ENCODE assay signal across 21 mouse cellular contexts in genomic region chr13:109268659-109269322, GRCm38 (mm10).
DNase-seq lines count a peak whose midpoint lies in the region; ATAC-seq and TF ChIP-seq lines count a peak whose summit lies in the region.
"Had no signal": no experiment of that assay in that cellular context is flagged by ENCODE, and none has a peak within 500 bp of the region (broad histone marks: within the 10 kb centered on the region; RNA-seq: fewer than 3 reads in every experiment).

No protein-coding gene starts in this region.

- no peak for TF ChIP-seq POLR2A in embryonic fibroblast, embryonic 13.5 days (IDR thresholded peaks at IDR 0.05; ENCODE audit: low read depth, low read length)
- no peak for TF ChIP-seq POLR2A in small intestine, adult 2 months (IDR thresholded peaks at IDR 0.05; ENCODE audit: low read depth, low read length)

- H3K27me3 ChIP-seq in intestine, embryonic 15.5 days (replicated peaks), result no peaks in the 10 kb centered on the region
- H3K27me3 ChIP-seq in intestine, postnatal 0 days (replicated peaks; ENCODE audit: control insufficient read depth, insufficient read depth, low read length), result no peaks in the 10 kb centered on the region
- no peaks in the 10 kb centered on the region for H3K27me3 ChIP-seq in small intestine, adult 2 months (ENCODE audit: control insufficient read depth, insufficient read depth, low read length)
- no peaks in the 10 kb centered on the region for H3K27me3 ChIP-seq in hindbrain, embryonic 16.5 days (replicated peaks; ENCODE audit: control insufficient read depth, insufficient read depth, low read length)
- H3K27me3 ChIP-seq: embryonic facial prominence, embryonic 13.5 days; embryonic facial prominence, embryonic 15.5 days; forebrain, embryonic 13.5 days; forebrain, embryonic 15.5 days; Patski had no signal

- H3K4me1 ChIP-seq in embryonic fibroblast, embryonic 13.5 days (ENCODE audit: control insufficient read depth, insufficient read depth, low read length), result peaks cover 4% of the 10 kb centered on the region; the same call in 1 of the 2 replicates
- no peaks in the 10 kb centered on the region for H3K4me1 ChIP-seq in intestine, embryonic 15.5 days (replicated peaks)
- H3K4me1 ChIP-seq in intestine, postnatal 0 days (replicated peaks; ENCODE audit: control insufficient read depth, insufficient read depth, low read length), result no peaks in the 10 kb centered on the region
- H3K4me1 ChIP-seq in small intestine, adult 2 months (ENCODE audit: control insufficient read depth, insufficient read depth, insufficient read length, low read length), result no peaks in the 10 kb centered on the region
- no peaks in the 10 kb centered on the region for H3K4me1 ChIP-seq in hindbrain, embryonic 16.5 days (ENCODE audit: control insufficient read depth, insufficient read depth, low read depth, low read length)
- H3K4me1 ChIP-seq: embryonic facial prominence, embryonic 15.5 days; forebrain, embryonic 13.5 days; forebrain, embryonic 15.5 days had no signal

- H3K27ac ChIP-seq in embryonic fibroblast, embryonic 13.5 days (ENCODE audit: insufficient read depth, low read length), result 0 out of 2 replicates have a peak overlapping the region, but pooled peaks have one; percentile 6
- H3K27ac ChIP-seq in intestine, embryonic 15.5 days, result no peak overlapping the region
- peak overlapping the region; percentile 61 for H3K27ac ChIP-seq in intestine, postnatal 0 days (ENCODE audit: low read depth, low read length)
- peak overlapping the region; percentile 89 for H3K27ac ChIP-seq in small intestine, adult 2 months (ENCODE audit: insufficient read depth, low read depth, low read length)
- H3K27ac ChIP-seq in hindbrain, embryonic 16.5 days (ENCODE audit: low read depth, low read length), result no peak overlapping the region
- H3K27ac ChIP-seq: embryonic facial prominence, embryonic 13.5 days; embryonic facial prominence, embryonic 15.5 days; forebrain, embryonic 13.5 days; forebrain, embryonic 15.5 days had no signal

- 81% methylated on average over 4 of the region's 4 CpGs for WGBS in intestine, embryonic 15.5 days
- 51% methylated on average over 4 of the region's 4 CpGs for WGBS in intestine, postnatal 0 days
- WGBS in small intestine, adult 2 months, result 47% methylated on average over 4 of the region's 4 CpGs
- 90% methylated on average over 4 of the region's 4 CpGs for WGBS in hindbrain, embryonic 16.5 days

- peak; percentile 91 for ATAC-seq in intestine, embryonic 15.5 days
- ATAC-seq in intestine, postnatal 0 days, result peak; percentile 87
- ATAC-seq in hindbrain, embryonic 16.5 days, result no peak
- ATAC-seq: activated CD4-positive, CD25-positive, alpha-beta regulatory T cell, adult 4 months; forebrain, embryonic 13.5 days; forebrain, embryonic 15.5 days; Patski had no signal

- no peaks in the 10 kb centered on the region for H3K9me3 ChIP-seq in intestine, embryonic 15.5 days
- no peaks in the 10 kb centered on the region for H3K9me3 ChIP-seq in intestine, postnatal 0 days (ENCODE audit: control insufficient read depth)
- no peaks in the 10 kb centered on the region for H3K9me3 ChIP-seq in hindbrain, embryonic 16.5 days (ENCODE audit: control insufficient read depth, low read length)
- H3K9me3 ChIP-seq: embryonic facial prominence, embryonic 13.5 days; embryonic facial prominence, embryonic 15.5 days; forebrain, embryonic 13.5 days; forebrain, embryonic 15.5 days had no signal

- no peak overlapping the region for H3K4me3 ChIP-seq in embryonic fibroblast, embryonic 13.5 days (ENCODE audit: insufficient read depth, low read length)
- H3K4me3 ChIP-seq in intestine, embryonic 15.5 days (replicated peaks), result no peak overlapping the region
- no peak overlapping the region for H3K4me3 ChIP-seq in intestine, postnatal 0 days (ENCODE audit: low read depth, low read length)
- H3K4me3 ChIP-seq in small intestine, adult 2 months (ENCODE audit: low read depth, low read length), result no peak overlapping the region
- H3K4me3 ChIP-seq in hindbrain, embryonic 16.5 days (ENCODE audit: low read length), result no peak overlapping the region
- H3K4me3 ChIP-seq: embryonic facial prominence, embryonic 13.5 days; embryonic facial prominence, embryonic 15.5 days; forebrain, embryonic 13.5 days; forebrain, embryonic 15.5 days had no signal

- no peak overlapping the region for H3K9ac ChIP-seq in intestine, embryonic 15.5 days
- H3K9ac ChIP-seq in intestine, postnatal 0 days (ENCODE audit: low read depth, low read length), result no peak overlapping the region
- H3K9ac ChIP-seq in hindbrain, embryonic 16.5 days (ENCODE audit: low read depth, low read length), result no peak overlapping the region
- H3K9ac ChIP-seq: embryonic facial prominence, embryonic 13.5 days; embryonic facial prominence, embryonic 15.5 days; forebrain, embryonic 13.5 days; forebrain, embryonic 15.5 days; forebrain, postnatal 0 days had no signal

- no peaks in the 10 kb centered on the region for H3K36me3 ChIP-seq in intestine, embryonic 15.5 days
- H3K36me3 ChIP-seq in intestine, postnatal 0 days (ENCODE audit: control insufficient read depth, insufficient read depth), result no peaks in the 10 kb centered on the region
- no peaks in the 10 kb centered on the region for H3K36me3 ChIP-seq in small intestine, adult 2 months (ENCODE audit: control insufficient read depth, insufficient read depth, low read length)
- no peaks in the 10 kb centered on the region for H3K36me3 ChIP-seq in hindbrain, embryonic 16.5 days (ENCODE audit: control insufficient read depth, insufficient read depth, low read length)
- H3K36me3 ChIP-seq: embryonic facial prominence, embryonic 13.5 days; embryonic facial prominence, embryonic 15.5 days; forebrain, embryonic 15.5 days had no signal

- H3K4me2 ChIP-seq in intestine, embryonic 15.5 days (replicated peaks), result no peak overlapping the region
- H3K4me2 ChIP-seq in intestine, postnatal 0 days (replicated peaks; ENCODE audit: low read depth), result peak overlapping the region; percentile 38
- no peak overlapping the region for H3K4me2 ChIP-seq in hindbrain, embryonic 16.5 days (ENCODE audit: low read length)
- H3K4me2 ChIP-seq: embryonic facial prominence, embryonic 13.5 days; embryonic facial prominence, embryonic 15.5 days; forebrain, embryonic 13.5 days; forebrain, embryonic 15.5 days had no signal

- TF ChIP-seq CTCF in embryonic fibroblast, embryonic 13.5 days (IDR thresholded peaks at IDR 0.05; ENCODE audit: borderline replicate concordance, insufficient read depth, low read length), result no peak
- no peak for TF ChIP-seq CTCF in intestine, postnatal 0 days (IDR thresholded peaks at IDR 0.05; ENCODE audit: low read depth)
- no peak for TF ChIP-seq CTCF in small intestine, adult 2 months (IDR thresholded peaks at IDR 0.05; ENCODE audit: extremely low read depth, insufficient read length, insufficient replicate concordance, low read depth, low read length)

- no peak for DNase-seq in spleen, postnatal 4 days (ENCODE audit: low spot score in 2 of 2)
- DNase-seq in Muller cell, postnatal 12 days (ENCODE audit: inconsistent ontology term), result no peak
- DNase-seq: adrenal gland, adult 8-10 months; adrenal gland, postnatal 14 days; adrenal gland, postnatal 36 days; cerebellum, adult 11-12 months; cerebellum, adult 8-10 months; cerebellum, adult 9-11 months; cerebellum, postnatal 36 days had no signal

Comparison
In these comparisons a context has a peak if more than half of its experiments do, and no peak if none do; other contexts are left out.
1. H3K27ac ChIP-seq: peak in embryonic fibroblast, embryonic 13.5 days (single experiment), intestine, postnatal 0 days (single experiment) and small intestine, adult 2 months (single experiment); none in intestine, embryonic 15.5 days (single experiment) and hindbrain, embryonic 16.5 days (single experiment).